Mouse (Mus musculus) heart, embryonic 12.5 days (tissue): ENCODE results near the gene Creb5. TPM values are rescaled to one million over a fixed set of nuclear protein-coding genes. Genes with fewer than 3 reads are reported as not detected.
"Not testable (repeated sequence)": the region's sequence is repeated elsewhere in the genome, so short reads cannot be mapped to it uniquely, and the experiment has no call there.

Experiments
- ATAC-seq: fragments of 200-750 bp; cut with Nextera tagmentation; 2 replicates; pipeline ENCODE4 v1.8.0; 2017; ENCODE audit warnings: moderate TSS enrichment, moderate library complexity; ENCODE audit not compliant: insufficient number of reproducible peaks, low FRiP score
- H3K27ac ChIP-seq: fragments of 300-500 bp; sonication (generic); 2 replicates; pipeline ENCODE4 v1.5.1; 2016; ENCODE audit warnings: mild to moderate bottlenecking, moderate library complexity; ENCODE audit not compliant: poor library complexity, severe bottlenecking
- H3K27me3 ChIP-seq: fragments of 300-500 bp; sonication (generic); replicated peaks from 2 replicates; pipeline ENCODE4 v1.6.1; 2016; ENCODE audit warnings: mild to moderate bottlenecking, moderate library complexity
- H3K36me3 ChIP-seq: fragments of 300-500 bp; sonication (generic); 2 replicates; pipeline ENCODE4 v1.6.1; 2016; ENCODE audit warnings: mild to moderate bottlenecking, moderate library complexity
- H3K4me1 ChIP-seq: fragments of 300-500 bp; sonication (generic); replicated peaks from 2 replicates; pipeline ENCODE4 v1.6.1; 2016; ENCODE audit warnings: mild to moderate bottlenecking
- H3K4me2 ChIP-seq: fragments of 300-500 bp; sonication (generic); 2 replicates; pipeline ENCODE4 v1.6.1; 2016; ENCODE audit warnings: mild to moderate bottlenecking, moderate library complexity
- H3K4me3 ChIP-seq: fragments of 300-500 bp; sonication (generic); 2 replicates; pipeline ENCODE4 v1.5.1; 2016; ENCODE audit warnings: mild to moderate bottlenecking
- H3K9ac ChIP-seq: fragments of 300-500 bp; sonication (generic); 2 replicates; pipeline ENCODE4 v1.6.1; 2016; ENCODE audit warnings: mild to moderate bottlenecking, moderate library complexity
- H3K9me3 ChIP-seq: fragments of 300-500 bp; sonication (generic); replicated peaks from 2 replicates; pipeline ENCODE4 v1.6.1; 2016; ENCODE audit warnings: mild to moderate bottlenecking, moderate library complexity
- WGBS: fragments of 180-500 bp; shearing (Covaris S2); methylation state at CpG from one replicate; pipeline ENCODE4 v1.1.7; 2016; 5-methylcytosine and 5-hydroxymethylcytosine counted together
- polyA plus RNA-seq: library from polyadenylated mRNA; unstranded; fragments of >200 nt; fragmentation: Nextera tagmentation; extraction: Ambion mirVana; gene quantifications from 2 replicates; pipeline ENCODE4 v1.2.1, GENCODE M21; 2016

Gene Creb5
- polyA plus RNA-seq, 1 experiment from 2014 or later: 34.9 TPM

DNA sequence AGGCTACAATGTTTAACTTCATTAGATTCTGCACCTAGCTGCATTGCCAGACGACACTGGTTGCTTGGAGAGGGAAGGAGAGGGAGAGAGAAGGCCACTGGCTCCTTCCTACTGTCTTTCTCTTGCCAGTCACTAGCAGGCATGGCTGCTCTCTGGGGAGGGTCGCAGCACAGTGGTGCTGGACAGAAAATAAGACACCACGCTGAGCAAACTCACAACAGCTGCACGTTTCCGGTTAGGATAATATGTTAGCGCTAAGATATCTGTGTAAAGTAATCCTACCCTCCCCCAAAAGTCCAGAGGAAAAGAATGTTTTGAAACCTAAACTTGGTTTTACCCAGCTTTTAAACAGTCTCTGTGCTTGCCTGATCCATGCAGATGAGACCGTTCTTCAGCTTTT is 107.0 kb downstream of the Creb5 start:
- peak; percentile 36; the same call in 1 of the 2 replicates for ATAC-seq
- peaks cover 9% of the 10 kb centered on the region; the same call in 1 of the 2 replicates for H3K36me3 ChIP-seq
- H3K9me3 ChIP-seq: no peaks in the 10 kb centered on the region
- H3K4me2 ChIP-seq: peak overlapping the region; percentile 5; the same call in 1 of the 2 replicates
- H3K4me1 ChIP-seq: peaks cover 33% of the 10 kb centered on the region
- no peak overlapping the region for H3K27ac ChIP-seq
- WGBS: 36% methylated on average over 7 of the region's 7 CpGs
- H3K27me3 ChIP-seq: no peaks in the 10 kb centered on the region
- H3K9ac ChIP-seq: no peak overlapping the region; the same call in 1 of the 2 replicates
- H3K4me3 ChIP-seq: no peak overlapping the region

- H3K36me3 ChIP-seq: peaks cover 9% of the 10 kb centered on the region; the same call in 1 of the 2 replicates
- no peak overlapping the region for H3K4me2 ChIP-seq
- no peak for ATAC-seq
- no peak overlapping the region for H3K9ac ChIP-seq
- no peaks in the 10 kb centered on the region for H3K9me3 ChIP-seq
- H3K27ac ChIP-seq: no peak overlapping the region
- WGBS: 68% methylated on average over 4 of the region's 4 CpGs
- H3K4me1 ChIP-seq: peaks cover 26% of the 10 kb centered on the region
- H3K27me3 ChIP-seq: no peaks in the 10 kb centered on the region
- H3K4me3 ChIP-seq: no peak overlapping the region
Measured at GRCm38 (mm10) chr6:53395208-53395607, 108.1 kb downstream of the Creb5 start.

DNA sequence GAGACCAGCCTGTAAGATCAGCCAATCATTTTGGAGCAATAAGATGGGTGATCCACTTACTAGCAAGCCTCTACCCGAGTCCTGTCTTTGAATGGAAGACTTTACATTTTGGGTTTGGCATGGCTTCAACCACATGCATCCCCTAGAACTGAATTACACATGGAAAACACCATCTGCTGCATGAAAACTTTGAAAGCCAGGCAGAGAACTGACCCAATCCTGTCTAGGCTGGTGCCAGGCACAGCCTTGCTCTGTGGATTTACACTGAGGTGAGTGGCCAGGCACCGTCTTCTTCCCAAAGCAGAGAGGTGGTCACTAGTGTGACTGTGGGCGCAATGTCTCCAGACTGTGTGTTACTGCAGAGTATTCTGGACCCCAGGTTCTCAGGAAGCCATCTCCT is 109.4 kb downstream of the Creb5 start:
- H3K27me3 ChIP-seq: no peaks in the 10 kb centered on the region
- no peak for ATAC-seq
- no peak overlapping the region for H3K4me3 ChIP-seq
- H3K4me1 ChIP-seq: peaks cover 19% of the 10 kb centered on the region
- no peak overlapping the region for H3K27ac ChIP-seq
- H3K36me3 ChIP-seq: peaks cover 9% of the 10 kb centered on the region; the same call in 1 of the 2 replicates
- H3K9ac ChIP-seq: no peak overlapping the region
- H3K9me3 ChIP-seq: no peaks in the 10 kb centered on the region
- no peak overlapping the region for H3K4me2 ChIP-seq
- 86% methylated on average over 3 of the region's 3 CpGs for WGBS

GRCm38 (mm10) chr6:53397797-53398196 is 110.7 kb downstream of the Creb5 start:
- Histone ChIP-seq H3K4me3 (no peak overlapping the region), H3K4me1 (peaks cover 19% of the 10 kb centered on the region), H3K4me2 (no peak overlapping the region), H3K27ac (no peak overlapping the region), H3K9ac (no peak overlapping the region), H3K36me3 (peaks cover 9% of the 10 kb centered on the region; the same call in 1 of the 2 replicates), H3K9me3 (no peaks in the 10 kb centered on the region), H3K27me3 (no peaks in the 10 kb centered on the region)
- ATAC-seq: no peak
- 79% methylated on average over 4 of the region's 4 CpGs for WGBS

DNA sequence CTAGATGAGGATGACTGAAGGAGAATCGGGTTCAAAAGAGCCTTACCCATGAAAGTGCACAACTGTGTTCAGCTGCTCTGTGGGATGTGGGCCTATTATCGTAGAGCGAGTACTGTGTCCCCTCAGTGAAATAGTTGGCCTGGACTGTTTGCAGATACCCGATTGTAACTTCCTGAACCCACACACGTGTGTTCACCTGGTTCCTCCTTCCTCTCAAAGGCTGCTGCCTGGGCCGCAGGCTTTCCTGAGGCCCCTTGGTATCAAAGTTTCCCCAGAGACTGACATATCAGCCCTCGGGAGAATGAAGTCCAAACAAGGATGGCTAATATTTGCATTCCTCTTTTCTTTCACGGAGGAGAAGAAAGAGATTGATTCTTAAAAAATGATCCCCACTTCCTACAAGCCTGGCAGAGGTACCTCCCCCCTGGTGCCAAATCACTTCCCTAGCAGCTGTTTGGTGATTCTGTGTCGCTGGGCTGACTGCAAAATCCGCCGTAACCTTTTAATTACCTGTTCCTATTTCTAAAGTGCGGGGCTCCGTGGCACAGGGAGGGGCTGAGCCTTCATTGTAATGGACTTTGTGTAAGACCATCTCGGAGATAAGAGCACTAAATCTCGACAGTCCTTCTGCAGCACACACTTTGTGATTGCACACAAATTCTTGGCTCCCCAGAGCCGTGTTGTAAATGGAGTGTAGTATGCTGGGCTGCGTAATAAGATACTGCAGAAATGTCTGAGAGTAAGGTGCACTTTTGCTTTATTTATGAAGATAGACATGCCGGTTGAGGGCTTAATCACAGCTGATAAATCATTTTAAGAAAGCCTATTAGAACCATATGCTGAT is 111.4 kb downstream of the Creb5 start:
- no peak overlapping the region for H3K27ac ChIP-seq
- peaks cover 9% of the 10 kb centered on the region; the same call in 1 of the 2 replicates for H3K36me3 ChIP-seq
- no peaks in the 10 kb centered on the region for H3K27me3 ChIP-seq
- 46% methylated on average over 18 of the region's 18 CpGs for WGBS
- H3K9ac ChIP-seq: no peak overlapping the region
- peak overlapping the region; percentile 41; the same call in 1 of the 2 replicates for H3K4me2 ChIP-seq
- no peak for ATAC-seq
- no peaks in the 10 kb centered on the region for H3K9me3 ChIP-seq
- peaks cover 17% of the 10 kb centered on the region for H3K4me1 ChIP-seq
- H3K4me3 ChIP-seq: no peak overlapping the region

- Histone ChIP-seq H3K27ac (no peak overlapping the region), H3K4me2 (no peak overlapping the region), H3K27me3 (no peaks in the 10 kb centered on the region), H3K36me3 (peaks cover 6% of the 10 kb centered on the region; the same call in 1 of the 2 replicates), H3K9ac (no peak overlapping the region), H3K9me3 (no peaks in the 10 kb centered on the region), H3K4me3 (no peak overlapping the region), H3K4me1 (peaks cover 8% of the 10 kb centered on the region)
- 82% methylated on average over 6 of the region's 6 CpGs for WGBS
- ATAC-seq: no peak
Measured at GRCm38 (mm10) chr6:53401364-53401763, 114.3 kb downstream of the Creb5 start.

DNA sequence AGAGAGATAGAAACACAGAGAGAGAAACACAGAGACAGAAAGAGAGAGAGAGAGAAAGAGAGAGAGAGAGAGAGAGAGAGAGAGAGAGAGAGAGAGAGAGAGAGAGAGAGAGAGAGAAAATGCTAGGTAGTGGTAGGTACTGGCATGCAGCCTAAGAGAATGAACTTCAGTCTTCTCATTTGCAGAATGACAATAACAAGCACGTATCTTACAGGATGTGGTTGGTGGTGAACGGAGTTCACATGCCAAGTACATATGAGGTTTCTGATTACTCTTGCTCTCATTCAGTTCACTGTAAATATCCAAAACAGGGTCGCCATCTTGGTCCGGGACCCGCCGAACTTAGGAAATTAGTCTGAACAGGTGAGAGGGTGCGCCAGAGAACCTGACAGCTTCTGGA is 115.5 kb downstream of the Creb5 start:
- not testable (repeated sequence) for ATAC-seq

DNA sequence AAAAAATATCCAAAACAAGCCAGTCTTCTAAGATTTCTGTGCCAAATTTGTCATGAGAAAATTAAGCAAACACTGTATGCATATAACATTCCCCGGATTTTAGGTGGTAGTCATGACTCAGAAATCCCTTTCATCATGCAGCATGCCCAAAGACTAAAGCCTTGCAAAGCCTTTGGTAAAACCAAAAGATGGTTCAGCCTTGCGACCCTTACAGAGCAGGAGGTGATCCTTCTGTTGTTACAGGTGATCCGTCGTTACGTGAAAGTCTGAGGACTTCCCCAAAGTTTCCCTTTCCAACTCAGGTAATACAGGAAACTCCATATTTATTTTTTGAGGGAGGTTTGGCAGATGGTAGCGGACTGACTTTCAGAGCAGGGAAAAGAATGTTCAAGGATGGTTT is 122.1 kb downstream of the Creb5 start:
- Histone ChIP-seq H3K36me3 (no peaks in the 10 kb centered on the region), H3K4me1 (no peaks in the 10 kb centered on the region), H3K4me2 (no peak overlapping the region), H3K27me3 (no peaks in the 10 kb centered on the region), H3K9me3 (no peaks in the 10 kb centered on the region), H3K4me3 (no peak overlapping the region), H3K27ac (no peak overlapping the region), H3K9ac (no peak overlapping the region)
- no peak for ATAC-seq
- WGBS: 92% methylated on average over 6 of the region's 6 CpGs

More for the DNA sequence above, 115.5 kb downstream of the Creb5 start:
- 88% methylated on average over 7 of the region's 7 CpGs for WGBS
- not testable (repeated sequence) for H3K27me3 ChIP-seq, H3K9me3 ChIP-seq, H3K9ac ChIP-seq, H3K4me1 ChIP-seq, H3K27ac ChIP-seq, H3K36me3 ChIP-seq, H3K4me2 ChIP-seq, H3K4me3 ChIP-seq

- Histone ChIP-seq H3K4me1 (0 out of 2 replicates have a peak, but pooled peaks cover 2% of the 10 kb centered on the region), H3K27me3 (no peaks in the 10 kb centered on the region), H3K4me2 (no peak overlapping the region), H3K36me3 (no peaks in the 10 kb centered on the region), H3K4me3 (no peak overlapping the region), H3K9me3 (no peaks in the 10 kb centered on the region), H3K27ac (no peak overlapping the region), H3K9ac (no peak overlapping the region)
- 63% methylated on average over 3 of the region's 3 CpGs for WGBS
- ATAC-seq: no peak
Measured at GRCm38 (mm10) chr6:53421345-53421744, 134.3 kb downstream of the Creb5 start.

GRCm38 (mm10) chr6:53429368-53429767 is 142.3 kb downstream of the Creb5 start:
- no peak overlapping the region for H3K27ac ChIP-seq
- no peak for ATAC-seq
- no peak overlapping the region for H3K4me2 ChIP-seq
- no peak overlapping the region for H3K9ac ChIP-seq
- H3K36me3 ChIP-seq: no peaks in the 10 kb centered on the region
- H3K4me1 ChIP-seq: peaks cover 12% of the 10 kb centered on the region
- H3K4me3 ChIP-seq: no peak overlapping the region
- H3K27me3 ChIP-seq: no peaks in the 10 kb centered on the region
- H3K9me3 ChIP-seq: no peaks in the 10 kb centered on the region
- 59% methylated on average over 7 of the region's 7 CpGs for WGBS

- peaks cover 12% of the 10 kb centered on the region for H3K4me1 ChIP-seq
- H3K27ac ChIP-seq: no peak overlapping the region
- no peak overlapping the region for H3K4me2 ChIP-seq
- H3K9ac ChIP-seq: no peak overlapping the region
- no peak overlapping the region for H3K4me3 ChIP-seq
- 60% methylated on average over 4 of the region's 4 CpGs for WGBS
- no peaks in the 10 kb centered on the region for H3K9me3 ChIP-seq
- no peaks in the 10 kb centered on the region for H3K36me3 ChIP-seq
- no peaks in the 10 kb centered on the region for H3K27me3 ChIP-seq
- no peak for ATAC-seq
Measured at GRCm38 (mm10) chr6:53429891-53430290, 142.8 kb downstream of the Creb5 start.
